Mouse (Mus musculus) ES-E14 (cell line): Measurements from ENCODE around the gene Mif4gd.

Experiments used
- HCFC1 ChIP-seq: IDR thresholded peaks from 2 replicates; pipeline ENCODE4 v1.6.1; 2012; ENCODE audit warnings: low read length, inconsistent platforms, borderline replicate concordance; ENCODE audit not compliant: insufficient read depth
- MAFK ChIP-seq: IDR thresholded peaks from 2 replicates; pipeline ENCODE4 v1.6.1; 2014; ENCODE audit warnings: mild to moderate bottlenecking, low read depth, low read length, inconsistent platforms; ENCODE audit not compliant: insufficient read depth
- ZC3H11A ChIP-seq: IDR thresholded peaks from 2 replicates; pipeline ENCODE4 v1.6.1; 2012; ENCODE audit warnings: low read depth, mild to moderate bottlenecking, inconsistent platforms, low read length, borderline replicate concordance
- ZNF384 ChIP-seq: IDR thresholded peaks from 2 replicates; pipeline ENCODE4 v1.6.1; 2012; ENCODE audit warnings: low read depth, low read length, inconsistent platforms

- TF ChIP-seq ZNF384, result no peak
- TF ChIP-seq MAFK, result no peak
- TF ChIP-seq ZC3H11A, result no peak
- no peak for TF ChIP-seq HCFC1
These were observed 1.6 kb downstream of the Mif4gd start for GRCm38 (mm10) chr11:115611173-115611572.
